Mouse (Mus musculus) heart, embryonic 13.5 days (tissue): ENCODE results near the gene A230072I06Rik. TPM values are rescaled to one million over a fixed set of nuclear protein-coding genes. Genes with fewer than 3 reads are reported as not detected.
A peak's percentile ranks its signal among the peaks of the same experiment; 100 is the strongest.

Experiments used
- ATAC-seq: fragments of 200-750 bp; cut with Nextera tagmentation; 2 replicates; pipeline ENCODE4 v1.8.0; 2017; ENCODE audit warnings: moderate TSS enrichment; ENCODE audit not compliant: insufficient number of reproducible peaks, low FRiP score, low TSS enrichment; ENCODE audit errors: extremely low read depth
- H3K27ac ChIP-seq: fragments of 300-500 bp; sonication (generic); replicated peaks from 2 replicates; pipeline ENCODE4 v1.5.1; 2015; ENCODE audit warnings: moderate library complexity, mild to moderate bottlenecking, inconsistent platforms
- H3K27me3 ChIP-seq: fragments of 300-500 bp; sonication (generic); replicated peaks from 2 replicates; pipeline ENCODE4 v1.6.1; 2015; ENCODE audit warnings: mild to moderate bottlenecking, inconsistent platforms
- H3K36me3 ChIP-seq: fragments of 300-500 bp; sonication (generic); 2 replicates; pipeline ENCODE4 v1.6.1; 2015; ENCODE audit warnings: mild to moderate bottlenecking, inconsistent platforms
- H3K4me1 ChIP-seq: fragments of 300-500 bp; sonication (generic); 2 replicates; pipeline ENCODE4 v1.6.1; 2015; ENCODE audit warnings: inconsistent platforms
- H3K4me2 ChIP-seq: fragments of 300-500 bp; sonication (generic); 2 replicates; pipeline ENCODE4 v1.6.1; 2015; ENCODE audit warnings: inconsistent platforms, mild to moderate bottlenecking, moderate library complexity
- H3K4me3 ChIP-seq: fragments of 300-500 bp; sonication (generic); 2 replicates; pipeline ENCODE4 v1.5.1; 2015; ENCODE audit warnings: moderate library complexity, mild to moderate bottlenecking, inconsistent platforms
- H3K9ac ChIP-seq: fragments of 300-500 bp; sonication (generic); 2 replicates; pipeline ENCODE4 v1.6.1; 2015; ENCODE audit warnings: inconsistent platforms, mild to moderate bottlenecking, moderate library complexity
- H3K9me3 ChIP-seq: fragments of 300-500 bp; sonication (generic); 2 replicates; pipeline ENCODE4 v1.6.1; 2016; ENCODE audit warnings: inconsistent platforms
- WGBS: fragments of 180-500 bp; shearing (Covaris S2); methylation state at CpG from one replicate; pipeline ENCODE4 v1.1.7; 2015; ENCODE audit warnings: mixed read lengths; 5-methylcytosine and 5-hydroxymethylcytosine counted together
- polyA plus RNA-seq: library from polyadenylated mRNA; unstranded; fragments of >200 nt; fragmentation: Nextera tagmentation; extraction: Ambion mirVana; gene quantifications from 2 replicates; pipeline ENCODE4 v1.2.1, GENCODE M21; 2015

Gene A230072I06Rik
- not detected in 2 replicates for polyA plus RNA-seq

DNA sequence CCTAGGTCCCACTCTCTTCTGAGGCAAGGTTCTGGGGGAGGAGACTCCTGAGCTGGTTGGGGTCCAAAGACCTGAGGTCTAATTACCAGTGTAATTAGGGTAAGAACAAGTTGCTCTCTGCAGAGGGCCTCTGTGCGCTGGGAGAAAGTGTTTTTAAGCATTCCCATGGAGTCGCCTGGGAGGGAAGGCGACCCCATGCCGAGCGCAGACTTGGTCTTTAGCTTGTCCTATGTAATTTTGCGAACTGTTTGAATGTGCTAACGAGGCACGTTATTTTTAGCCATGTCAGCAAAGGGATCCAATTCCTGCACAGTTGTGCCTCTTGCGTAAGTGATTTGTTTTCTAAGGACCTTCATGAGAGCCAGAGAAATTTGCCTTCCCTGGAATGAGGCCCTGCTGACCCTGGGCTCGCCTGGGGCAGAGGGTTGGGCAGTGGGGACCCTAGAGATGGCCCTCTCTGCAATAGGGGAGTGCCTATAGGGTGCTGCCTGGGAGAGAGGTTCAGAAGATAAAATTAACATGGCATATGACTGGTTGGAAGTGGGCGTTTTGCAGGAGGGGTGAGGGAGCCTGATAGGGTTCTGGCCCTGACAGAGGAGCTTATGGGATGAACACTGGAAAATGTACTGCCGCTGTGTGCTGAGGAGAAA is at the start of gene A230072I06Rik:
Gene A230072I06Rik, plus strand, starts transcription at position 157 of the 650 bp plus-strand sequence.
- no peak within 1 kb of the TSS for H3K9ac ChIP-seq
- peak within 1 kb of the TSS; percentile 39 for H3K4me2 ChIP-seq
- 36% methylated on average over 12 of the region's 12 CpGs for WGBS
- peak within 1 kb of the TSS; percentile 41 for H3K27ac ChIP-seq
- no peaks in the 10 kb centered on the region for H3K36me3 ChIP-seq
- no peaks in the 10 kb centered on the region for H3K9me3 ChIP-seq
- H3K27me3 ChIP-seq = peaks cover 6% of the 10 kb centered on the region; the same call in 1 of the 2 replicates
- H3K4me1 ChIP-seq = peaks cover 21% of the 10 kb centered on the region
- no peak within 1 kb of the TSS for H3K4me3 ChIP-seq
- ATAC-seq = no peak

DNA sequence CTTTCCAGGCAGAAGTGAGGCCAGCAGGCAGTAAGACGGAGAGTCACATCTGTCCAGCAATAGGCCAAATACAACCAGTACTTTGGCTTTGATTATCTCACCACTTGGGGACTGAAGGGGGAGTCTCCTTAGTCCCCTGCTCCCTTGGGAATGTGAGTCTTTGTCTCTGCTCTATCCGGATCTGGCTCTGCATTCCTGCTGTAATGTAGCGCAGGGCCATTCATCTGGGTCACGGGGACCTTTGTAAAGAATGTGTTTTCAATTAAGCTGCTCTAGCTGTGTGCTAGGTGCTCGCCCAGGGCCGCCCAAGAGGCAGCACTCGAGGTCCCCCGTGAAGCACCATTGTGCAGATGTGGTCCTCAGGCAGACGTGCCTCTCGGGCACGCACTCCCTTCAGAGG is 44.6 kb upstream of the A230072I06Rik start:
- no peak overlapping the region for H3K4me3 ChIP-seq
- 47% methylated on average over 11 of the region's 11 CpGs for WGBS
- no peak for ATAC-seq
- no peaks in the 10 kb centered on the region for H3K36me3 ChIP-seq
- H3K9ac ChIP-seq = no peak overlapping the region
- 0 out of 2 replicates have a peak, but pooled peaks cover 7% of the 10 kb centered on the region for H3K4me1 ChIP-seq
- H3K9me3 ChIP-seq = no peaks in the 10 kb centered on the region
- H3K4me2 ChIP-seq = no peak overlapping the region
- peaks cover 9% of the 10 kb centered on the region for H3K27me3 ChIP-seq
- no peak overlapping the region for H3K27ac ChIP-seq

DNA sequence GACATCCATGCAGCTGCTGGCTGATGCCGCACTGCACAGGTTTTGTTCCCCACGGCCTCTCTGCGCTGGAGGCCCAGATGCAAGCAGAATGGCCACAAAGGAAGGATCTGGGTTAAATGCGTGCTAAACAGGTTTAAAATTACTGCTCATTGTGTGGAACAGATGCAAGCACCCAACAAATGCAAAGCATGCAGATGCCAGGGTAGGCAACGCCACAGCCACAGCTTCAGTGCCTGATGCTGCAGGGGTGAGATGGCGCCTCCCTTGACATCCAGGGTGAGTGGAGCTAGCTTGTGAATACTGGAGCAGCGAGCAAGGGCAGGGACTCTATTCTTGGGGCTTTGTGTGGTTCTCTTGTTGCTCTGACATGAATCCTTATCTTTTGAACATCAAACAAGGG is 39.8 kb upstream of the A230072I06Rik start:
- no peak overlapping the region for H3K27ac ChIP-seq
- H3K9ac ChIP-seq = no peak overlapping the region
- H3K27me3 ChIP-seq = peaks cover 9% of the 10 kb centered on the region
- no peaks in the 10 kb centered on the region for H3K9me3 ChIP-seq
- H3K4me2 ChIP-seq = no peak overlapping the region
- H3K4me3 ChIP-seq = no peak overlapping the region
- ATAC-seq = no peak
- H3K36me3 ChIP-seq = no peaks in the 10 kb centered on the region
- no peaks in the 10 kb centered on the region for H3K4me1 ChIP-seq
- WGBS = 77% methylated on average over 7 of the region's 7 CpGs

DNA sequence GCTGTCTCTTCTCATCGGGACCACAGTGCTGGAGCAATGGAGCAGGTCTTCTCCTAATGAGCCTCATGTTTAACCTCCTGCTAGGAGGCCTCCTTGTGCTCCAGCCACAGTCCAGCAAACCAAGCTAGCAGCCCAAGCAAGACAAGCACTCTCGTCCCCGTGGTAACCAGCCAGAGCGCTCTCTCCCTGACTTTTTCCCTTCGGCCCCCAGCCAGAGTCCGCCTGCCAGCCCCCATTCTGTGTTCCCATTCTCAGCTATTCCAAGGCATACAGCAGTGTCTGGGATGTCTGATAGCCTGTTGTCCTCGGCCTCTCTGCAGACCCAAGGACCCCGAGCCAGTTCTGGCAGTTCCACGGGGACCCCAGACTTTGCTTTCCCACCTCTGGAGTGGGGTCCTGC is 38.5 kb upstream of the A230072I06Rik start:
- H3K9ac ChIP-seq = no peak overlapping the region
- no peaks in the 10 kb centered on the region for H3K9me3 ChIP-seq
- WGBS = 57% methylated on average over 9 of the region's 9 CpGs

DNA sequence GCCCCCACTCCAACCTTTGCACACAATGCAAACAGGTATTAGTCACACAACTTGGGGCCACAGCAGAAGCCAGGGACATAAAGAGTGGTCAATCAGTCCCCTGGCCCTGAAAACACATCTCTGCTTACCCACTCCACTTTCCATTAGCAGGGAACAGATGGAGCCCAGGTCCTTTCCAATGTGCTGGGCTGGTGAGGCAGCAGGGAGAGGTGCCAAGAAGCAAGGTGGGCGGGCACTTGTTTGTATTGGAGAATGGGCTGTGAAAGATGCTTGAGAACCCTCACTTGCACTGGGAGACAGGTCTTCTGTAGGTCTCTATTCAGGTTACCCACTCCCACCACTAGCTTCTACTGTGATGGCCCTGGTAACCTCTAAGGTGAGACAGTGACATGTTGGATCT is 34.9 kb upstream of the A230072I06Rik start:
- Histone ChIP-seq H3K9ac (no peak overlapping the region), H3K27me3 (peaks cover 3% of the 10 kb centered on the region; the same call in 1 of the 2 replicates), H3K27ac (no peak overlapping the region), H3K9me3 (no peaks in the 10 kb centered on the region), H3K4me3 (no peak overlapping the region), H3K4me1 (no peaks in the 10 kb centered on the region), H3K4me2 (no peak overlapping the region), H3K36me3 (no peaks in the 10 kb centered on the region)
- ATAC-seq = no peak
- 68% methylated on average over 1 of the region's 1 CpGs for WGBS

More for the DNA sequence above, 38.5 kb upstream of the A230072I06Rik start:
- ATAC-seq = no peak
- Histone ChIP-seq H3K36me3 (no peaks in the 10 kb centered on the region), H3K4me2 (no peak overlapping the region), H3K4me3 (no peak overlapping the region), H3K27me3 (peaks cover 9% of the 10 kb centered on the region), H3K27ac (no peak overlapping the region), H3K4me1 (no peaks in the 10 kb centered on the region)

DNA sequence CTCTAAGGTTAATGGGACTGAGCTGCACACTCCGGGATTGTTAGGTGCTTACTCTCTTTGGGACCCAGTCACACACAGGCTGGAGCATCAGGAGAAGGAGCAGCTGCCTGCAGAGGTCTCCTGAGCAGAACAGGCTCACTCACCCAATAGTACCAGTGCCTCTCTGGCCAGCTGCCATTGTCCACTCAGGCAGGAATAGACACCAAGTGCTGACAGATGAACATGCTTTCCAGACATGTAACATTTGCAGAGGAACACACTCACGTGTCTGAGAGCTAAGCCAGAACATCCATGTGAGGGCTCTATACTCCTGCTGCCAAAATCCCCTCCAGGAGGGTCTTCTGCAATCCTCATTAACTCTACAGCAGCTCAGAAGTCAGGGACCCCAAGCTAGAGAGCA is 18.7 kb upstream of the A230072I06Rik start:
- Histone ChIP-seq H3K4me2 (no peak overlapping the region), H3K27me3 (peaks cover 8% of the 10 kb centered on the region; the same call in 1 of the 2 replicates), H3K4me3 (no peak overlapping the region), H3K9ac (no peak overlapping the region), H3K27ac (no peak overlapping the region), H3K9me3 (no peaks in the 10 kb centered on the region), H3K36me3 (no peaks in the 10 kb centered on the region), H3K4me1 (peaks cover 13% of the 10 kb centered on the region)
- WGBS = 37% methylated on average over 2 of the region's 2 CpGs
- ATAC-seq = peak; percentile 23; the same call in 1 of the 2 replicates

DNA sequence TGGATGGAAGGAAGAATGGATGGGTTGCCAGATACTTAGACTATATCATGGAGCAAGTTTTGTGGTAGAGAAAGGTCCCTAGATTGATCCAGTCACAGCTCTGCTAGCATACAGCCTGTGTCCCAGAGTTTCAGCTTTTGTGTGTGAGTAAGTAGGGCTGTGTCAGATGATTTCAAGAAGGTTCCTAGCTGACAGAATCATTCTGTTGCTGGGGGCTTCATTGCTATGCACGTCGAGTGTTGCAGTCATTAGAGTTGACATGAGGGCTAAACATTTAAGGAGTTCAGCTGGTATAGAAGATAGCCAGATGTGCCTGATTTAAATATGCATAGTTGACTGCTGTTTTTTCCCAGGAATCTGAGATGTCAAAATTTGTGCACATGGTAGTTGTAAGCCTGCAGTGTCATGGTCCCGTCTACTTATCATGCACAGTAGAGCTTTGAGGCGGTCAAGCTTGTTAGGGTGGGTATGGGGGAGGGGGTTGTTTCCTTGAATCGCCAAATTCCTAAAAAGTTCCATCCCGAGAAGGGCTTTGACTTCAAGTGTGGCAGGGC is 18.1 kb upstream of the A230072I06Rik start:
- Histone ChIP-seq H3K9me3 (no peaks in the 10 kb centered on the region), H3K4me3 (no peak overlapping the region), H3K4me1 (peaks cover 13% of the 10 kb centered on the region), H3K27ac (no peak overlapping the region), H3K4me2 (no peak overlapping the region), H3K27me3 (peaks cover 8% of the 10 kb centered on the region; the same call in 1 of the 2 replicates), H3K9ac (no peak overlapping the region), H3K36me3 (no peaks in the 10 kb centered on the region)
- ATAC-seq = no peak
- WGBS = 65% methylated on average over 6 of the region's 6 CpGs

DNA sequence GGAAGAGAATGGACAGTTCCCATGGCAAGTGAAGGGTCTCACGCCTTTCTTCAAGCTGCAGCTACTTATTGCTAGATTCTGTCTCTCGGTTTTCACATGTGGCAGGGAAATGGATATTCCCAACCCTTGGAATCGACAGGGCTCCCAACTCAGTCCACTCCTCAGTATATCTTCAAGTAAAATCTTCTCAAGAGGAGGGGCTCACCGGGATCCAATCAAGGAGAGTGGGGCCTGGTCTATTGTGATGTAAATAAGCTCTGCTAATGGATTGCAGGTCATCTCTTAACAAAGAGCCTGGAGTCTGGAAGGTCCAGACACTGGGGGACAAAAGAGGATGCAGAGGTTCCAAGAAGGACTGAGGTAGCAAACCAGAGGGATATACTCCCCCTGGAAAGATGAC is 17.1 kb upstream of the A230072I06Rik start:
- Histone ChIP-seq H3K4me3 (no peak overlapping the region), H3K36me3 (no peaks in the 10 kb centered on the region), H3K27ac (no peak overlapping the region), H3K9ac (no peak overlapping the region), H3K9me3 (no peaks in the 10 kb centered on the region), H3K27me3 (peaks cover 4% of the 10 kb centered on the region; the same call in 1 of the 2 replicates), H3K4me1 (peaks cover 13% of the 10 kb centered on the region), H3K4me2 (no peak overlapping the region)
- 63% methylated on average over 4 of the region's 4 CpGs for WGBS
- no peak for ATAC-seq

DNA sequence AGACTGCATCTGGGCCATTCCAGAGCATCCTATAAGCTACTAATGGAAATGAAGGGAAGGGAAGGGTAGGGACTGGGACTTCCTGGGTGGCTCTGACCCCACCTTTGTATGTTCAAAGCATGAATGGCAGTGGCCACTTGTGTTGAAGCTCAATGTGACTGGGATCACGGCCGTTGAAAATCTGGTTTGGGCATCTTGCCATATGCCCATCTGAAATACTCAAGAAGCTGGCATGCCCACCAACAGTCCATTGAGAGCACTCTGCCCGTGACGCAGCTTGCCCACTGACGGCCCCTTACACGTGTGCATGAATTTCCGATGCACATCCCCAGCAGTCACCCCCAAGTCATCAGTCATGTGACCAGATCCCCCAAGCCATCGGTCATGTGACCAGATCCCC is 13.6 kb upstream of the A230072I06Rik start:
- Histone ChIP-seq H3K27ac (no peak overlapping the region), H3K27me3 (peaks cover 4% of the 10 kb centered on the region; the same call in 1 of the 2 replicates), H3K9me3 (no peaks in the 10 kb centered on the region), H3K4me3 (no peak overlapping the region), H3K36me3 (no peaks in the 10 kb centered on the region), H3K9ac (no peak overlapping the region), H3K4me2 (no peak overlapping the region), H3K4me1 (peaks cover 6% of the 10 kb centered on the region)
- WGBS = 90% methylated on average over 8 of the region's 8 CpGs
- no peak for ATAC-seq

DNA sequence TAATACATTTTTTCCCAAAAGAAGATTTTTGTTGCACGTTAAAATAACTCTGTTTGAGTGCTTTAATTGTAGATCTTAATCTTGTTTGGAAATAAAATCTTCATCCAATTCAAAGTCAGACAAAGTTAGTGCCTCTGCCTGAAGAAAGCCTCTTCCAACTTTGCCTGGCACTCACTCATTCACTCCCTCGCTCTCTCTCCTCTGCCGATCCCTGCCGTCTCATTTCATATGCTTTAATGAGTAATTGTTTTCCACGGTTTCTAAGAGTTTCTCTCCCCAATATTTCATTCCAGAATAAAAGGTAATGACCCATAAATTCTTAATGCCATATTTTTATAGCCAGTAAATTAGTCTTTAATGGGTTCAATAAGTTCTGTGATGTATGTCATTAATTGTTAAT is 10.8 kb upstream of the A230072I06Rik start:
- ATAC-seq = no peak
- no peaks in the 10 kb centered on the region for H3K4me1 ChIP-seq
- WGBS = 75% methylated on average over 5 of the region's 5 CpGs

DNA sequence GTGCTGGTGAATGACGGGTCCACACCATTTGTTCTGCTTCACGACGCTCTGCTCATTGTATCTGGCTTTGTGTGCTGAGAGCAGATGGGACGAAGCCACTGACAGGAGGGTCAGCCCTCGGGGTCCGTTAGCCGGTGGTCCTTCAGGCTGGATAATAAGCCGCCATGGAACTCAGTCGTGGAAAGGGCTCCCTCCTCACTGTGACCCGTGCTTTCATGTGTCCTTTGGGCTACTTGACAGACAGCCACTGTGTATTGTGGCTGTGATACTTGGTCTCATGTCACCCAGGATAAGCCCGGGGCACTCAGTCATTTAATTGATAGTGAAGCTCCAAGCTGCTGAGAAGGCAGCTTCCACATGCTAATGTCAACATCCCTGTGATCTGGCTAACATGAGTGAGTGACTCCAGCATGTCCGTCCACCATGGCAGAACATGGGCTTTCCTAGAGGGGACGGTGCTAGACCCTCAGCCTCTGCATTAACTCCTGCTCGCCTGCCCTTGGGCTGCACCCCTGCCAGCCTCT is 10.3 kb upstream of the A230072I06Rik start:
- no peak for ATAC-seq
- Histone ChIP-seq H3K4me1 (no peaks in the 10 kb centered on the region), H3K36me3 (no peaks in the 10 kb centered on the region), H3K9ac (no peak overlapping the region), H3K4me2 (no peak overlapping the region), H3K9me3 (no peaks in the 10 kb centered on the region), H3K27me3 (peaks cover 3% of the 10 kb centered on the region; the same call in 1 of the 2 replicates), H3K4me3 (no peak overlapping the region), H3K27ac (no peak overlapping the region)
- 72% methylated on average over 14 of the region's 14 CpGs for WGBS

More for the DNA sequence above, 10.8 kb upstream of the A230072I06Rik start:
- Histone ChIP-seq H3K4me3 (no peak overlapping the region), H3K27ac (no peak overlapping the region), H3K4me2 (no peak overlapping the region), H3K27me3 (peaks cover 4% of the 10 kb centered on the region; the same call in 1 of the 2 replicates), H3K9ac (no peak overlapping the region), H3K36me3 (no peaks in the 10 kb centered on the region), H3K9me3 (no peaks in the 10 kb centered on the region)
